Mouse (Mus musculus): ENCODE results near the gene Rbpjl.

DNA sequence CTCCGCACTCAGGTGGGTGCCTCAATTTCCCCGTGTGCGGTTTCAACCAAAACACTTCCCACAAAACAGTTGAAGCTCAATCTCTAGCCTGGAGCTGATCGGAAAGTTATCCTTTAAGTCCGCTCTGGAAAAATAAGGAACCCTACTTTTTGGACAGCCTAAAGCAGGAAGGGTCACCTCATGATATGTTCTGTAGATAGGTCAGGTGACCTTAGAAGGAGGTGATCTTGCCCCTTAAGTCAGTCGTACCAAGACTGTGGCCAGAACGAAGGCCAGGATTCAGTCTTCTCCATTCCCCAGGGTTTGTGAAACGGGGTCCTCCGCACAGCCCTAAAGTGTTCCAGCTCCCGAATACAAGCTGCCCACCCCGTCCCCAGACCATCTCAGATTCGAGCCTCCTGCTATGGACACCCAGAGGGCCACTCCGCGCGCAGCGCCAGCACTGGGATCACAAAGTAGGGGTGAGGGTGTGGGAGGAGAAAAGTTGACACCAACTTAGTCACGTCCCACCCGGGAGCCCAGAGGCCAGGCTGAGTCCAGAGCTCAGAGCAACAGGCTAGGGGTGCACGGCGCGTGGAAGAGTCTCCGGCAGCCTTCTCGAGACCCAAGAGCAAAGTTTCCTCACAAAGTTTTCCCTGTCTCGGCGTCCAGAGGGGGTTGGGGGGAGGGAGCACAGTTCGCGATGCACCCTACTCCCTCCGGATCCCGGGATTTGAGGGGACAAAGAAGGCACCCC, 39.5 kb downstream of the Rbpjl start:
- TF ChIP-seq CTCF (IDR thresholded peaks at IDR 0.05; ENCODE audit: insufficient read depth, low read depth, low read length) (no peak), POLR2A (IDR thresholded peaks at IDR 0.05; ENCODE audit: insufficient read depth, low read depth, low read length) (no peak)

Measured in olfactory bulb, adult 2 months (tissue).